Mouse (Mus musculus) forebrain, postnatal 0 days (tissue): Measurements from ENCODE around the gene Atp6v0d1. TPM values are rescaled to one million over a fixed set of nuclear protein-coding genes. Genes with fewer than 3 reads are reported as not detected.
"Not testable (repeated sequence)": the region's sequence is repeated elsewhere in the genome, so short reads cannot be mapped to it uniquely, and the experiment has no call there.

ENCODE experiments used
- ATAC-seq: fragments of 200-750 bp; cut with Nextera tagmentation; 2 replicates; pipeline ENCODE4 v1.8.0; 2017; ENCODE audit warnings: mild to moderate bottlenecking, moderate library complexity
- DNase-seq: peaks from one replicate; pipeline ENCODE4 v3.0.0-alpha.2; 2015
- H3K27ac ChIP-seq: fragments of 300-500 bp; sonication (generic); 2 replicates; pipeline ENCODE4 v1.5.1; 2014; ENCODE audit warnings: low read depth, mild to moderate bottlenecking, antibody characterized with exemption, low read length, moderate library complexity, mixed read lengths
- H3K27me3 ChIP-seq: fragments of 300-500 bp; sonication (generic); 2 replicates; pipeline ENCODE4 v1.6.1; 2014; ENCODE audit warnings: mild to moderate bottlenecking, low read length, mixed read lengths; ENCODE audit not compliant: insufficient read depth
- H3K36me3 ChIP-seq: fragments of 300-500 bp; sonication (generic); 2 replicates; pipeline ENCODE4 v1.6.1; 2014; ENCODE audit warnings: mild to moderate bottlenecking, moderate library complexity; ENCODE audit not compliant: insufficient read depth
- H3K4me1 ChIP-seq: fragments of 300-500 bp; sonication (generic); 2 replicates; pipeline ENCODE4 v1.6.1; 2014; ENCODE audit warnings: antibody characterized with exemption; ENCODE audit not compliant: insufficient read depth
- H3K4me2 ChIP-seq: fragments of 300-500 bp; sonication (generic); 2 replicates; pipeline ENCODE4 v1.6.1; 2014; ENCODE audit warnings: low read depth, mild to moderate bottlenecking, moderate library complexity
- H3K4me3 ChIP-seq: fragments of 300-500 bp; sonication (generic); 2 replicates; pipeline ENCODE4 v1.5.1; 2014; ENCODE audit warnings: low read depth, low read length, mixed read lengths
- H3K9ac ChIP-seq: fragments of 300-500 bp; sonication (generic); 2 replicates; pipeline ENCODE4 v1.6.1; 2014; ENCODE audit warnings: mild to moderate bottlenecking
- H3K9me3 ChIP-seq: fragments of 300-500 bp; sonication (generic); 2 replicates; pipeline ENCODE4 v1.6.1; 2016; ENCODE audit warnings: low read length
- CTCF ChIP-seq: sonication (generic); IDR thresholded peaks from 2 replicates; pipeline ENCODE4 v1.5.1; 2016; ENCODE audit warnings: antibody characterized with exemption, control low read depth, low read depth
- WGBS: fragments of 180-500 bp; shearing (Covaris S2); extraction: QIAGEN DNeasy Blood & Tissue Kit; methylation state at CpG from one replicate; pipeline ENCODE4 v1.1.7; 2014; 5-methylcytosine and 5-hydroxymethylcytosine counted together
- polyA plus RNA-seq: library from polyadenylated mRNA; unstranded; fragments of >200 nt; fragmentation: Nextera tagmentation; extraction: Ambion mirVana; gene quantifications from 2 replicates; pipeline ENCODE4 v1.2.1, GENCODE M21; 2015
- total RNA-seq: library from RNA; depleted of rRNA; stranded (reverse); fragments of >200 nt; gene quantifications from 2 replicates; pipeline ENCODE4 v1.2.3, GENCODE M21; 2014

Gene Atp6v0d1
- total and polyA plus RNA-seq, 2 experiments from 2014 or later: 179 to 275 TPM

GRCm38 (mm10) chr8:105607062-105607461, 41.2 kb upstream of the Atp6v0d1 start:
- Histone ChIP-seq H3K4me2 (peak overlapping the region; percentile 67), H3K27me3 (no peaks in the 10 kb centered on the region), H3K36me3 (no peaks in the 10 kb centered on the region), H3K9ac (peak overlapping the region; percentile 84), H3K4me1 (peaks cover 10% of the 10 kb centered on the region; the same call in 1 of the 2 replicates), H3K4me3 (peak overlapping the region; percentile 77), H3K9me3 (no peaks in the 10 kb centered on the region), H3K27ac (peak overlapping the region; percentile 96)
- 4% methylated on average over 10 of the region's 10 CpGs for WGBS
- no peak for TF ChIP-seq CTCF
- no peak for DNase-seq
- no peak for ATAC-seq

- Histone ChIP-seq H3K27me3 (no peaks in the 10 kb centered on the region), H3K4me2 (peak overlapping the region; percentile 67), H3K27ac (peak overlapping the region; percentile 96), H3K4me3 (peak overlapping the region; percentile 77), H3K9ac (peak overlapping the region; percentile 84), H3K4me1 (peaks cover 10% of the 10 kb centered on the region; the same call in 1 of the 2 replicates), H3K36me3 (no peaks in the 10 kb centered on the region), H3K9me3 (no peaks in the 10 kb centered on the region)
- 2% methylated on average over 30 of the region's 30 CpGs for WGBS
- ATAC-seq (peak; percentile 74), DNase-seq (peak; percentile 92)
- TF ChIP-seq CTCF: no peak
Measured at GRCm38 (mm10) chr8:105606189-105607023, 40.6 kb upstream of the Atp6v0d1 start.

DNA sequence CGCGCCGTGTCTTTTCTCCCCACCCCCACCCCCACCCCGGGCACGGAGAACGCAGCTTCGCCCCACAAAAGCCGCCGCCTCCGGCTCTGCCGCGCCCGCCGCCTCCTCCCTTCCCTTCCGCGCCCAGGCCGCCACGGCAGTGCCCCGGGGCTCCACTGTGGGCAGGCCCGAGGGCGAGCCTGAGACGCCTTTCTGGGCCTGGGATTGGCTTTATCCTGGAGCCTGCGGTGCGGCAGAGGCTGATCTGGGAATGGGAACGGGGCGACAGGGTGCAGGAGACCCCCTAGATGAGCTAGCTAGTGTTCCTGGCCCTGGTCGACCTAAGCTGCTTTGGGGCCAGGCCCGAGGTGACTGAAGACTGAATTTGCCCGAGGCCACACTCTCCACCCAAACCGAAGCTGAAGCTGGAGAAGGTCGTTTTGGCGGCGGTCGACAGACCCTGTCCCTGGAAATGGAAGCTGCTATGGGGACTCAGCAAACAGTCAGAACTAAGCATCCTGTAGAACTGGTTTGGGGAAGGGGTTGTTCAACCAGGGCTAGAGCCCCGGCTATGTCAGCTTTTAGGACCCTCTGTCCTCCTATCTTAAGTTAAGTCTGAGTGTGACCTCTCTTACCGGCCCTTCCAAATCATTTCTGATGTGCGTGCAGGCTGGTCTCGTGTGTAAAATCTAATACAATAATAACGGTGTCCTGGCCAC, 39.8 kb upstream of the Atp6v0d1 start:
- DNase-seq (peak; percentile 63), ATAC-seq (peak; percentile 49)
- 2% methylated on average over 29 of the region's 39 CpGs for WGBS
- no peak for TF ChIP-seq CTCF
- Histone ChIP-seq H3K4me1 (peaks cover 10% of the 10 kb centered on the region; the same call in 1 of the 2 replicates), H3K27ac (peak overlapping the region; percentile 96), H3K9me3 (no peaks in the 10 kb centered on the region), H3K27me3 (no peaks in the 10 kb centered on the region), H3K4me3 (peak overlapping the region; percentile 77), H3K36me3 (no peaks in the 10 kb centered on the region), H3K9ac (peak overlapping the region; percentile 84), H3K4me2 (peak overlapping the region; percentile 67)

GRCm38 (mm10) chr8:105604804-105605381, 39.0 kb upstream of the Atp6v0d1 start, which contains the start of gene Ripor1:
TSS of gene Ripor1 (plus strand) at chr8:105605255.
- peak; percentile 84 for ATAC-seq
- H3K9ac ChIP-seq: peak within 1 kb of the TSS; percentile 84

GRCm38 (mm10) chr8:105602540-105602939, 36.7 kb upstream of the Atp6v0d1 start:
- H3K9ac ChIP-seq, ATAC-seq, DNase-seq, H3K27me3 ChIP-seq, H3K4me1 ChIP-seq, H3K36me3 ChIP-seq, H3K4me2 ChIP-seq, H3K27ac ChIP-seq, H3K9me3 ChIP-seq, H3K4me3 ChIP-seq: not testable (repeated sequence)
- WGBS: 94% methylated on average over 2 of the region's 3 CpGs

More at GRCm38 (mm10) chr8:105604804-105605381, 39.0 kb upstream of the Atp6v0d1 start, which contains the start of gene Ripor1:
- TF ChIP-seq CTCF: peak; percentile 78
- Histone ChIP-seq H3K4me3 (peak within 1 kb of the TSS; percentile 77), H3K4me2 (peak within 1 kb of the TSS; percentile 67), H3K27ac (peak within 1 kb of the TSS; percentile 96), H3K9me3 (no peaks in the 10 kb centered on the region), H3K4me1 (peaks cover 10% of the 10 kb centered on the region; the same call in 1 of the 2 replicates), H3K36me3 (no peaks in the 10 kb centered on the region), H3K27me3 (no peaks in the 10 kb centered on the region)
- WGBS: under 1% methylated on average over 34 of the region's 42 CpGs
- peak; percentile 87 for DNase-seq

DNA sequence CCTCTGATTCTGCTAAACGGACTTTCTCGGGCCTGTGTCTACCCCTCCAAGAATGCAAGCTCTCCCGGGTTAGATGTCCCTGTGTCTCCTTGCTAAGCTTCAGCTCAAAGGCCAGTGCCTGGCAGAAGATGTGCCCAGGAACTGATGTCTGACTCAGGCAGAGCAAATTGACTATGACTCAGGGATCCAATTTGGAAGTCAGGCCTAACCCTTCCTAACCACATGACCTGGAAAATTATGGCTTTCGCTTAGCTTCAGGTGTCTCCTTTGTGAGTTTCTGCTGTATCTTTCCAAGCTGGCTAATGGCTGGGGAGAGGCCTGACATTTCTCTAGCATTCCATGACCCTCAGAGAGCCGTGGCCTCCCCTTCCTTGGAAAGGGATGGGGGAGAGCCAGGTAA, 35.5 kb upstream of the Atp6v0d1 start:
- Histone ChIP-seq H3K27me3 (no peaks in the 10 kb centered on the region), H3K36me3 (no peaks in the 10 kb centered on the region), H3K4me1 (no peaks in the 10 kb centered on the region), H3K4me2 (no peak overlapping the region), H3K9ac (no peak overlapping the region), H3K9me3 (no peaks in the 10 kb centered on the region), H3K4me3 (no peak overlapping the region), H3K27ac (no peak overlapping the region)
- no peak for DNase-seq
- TF ChIP-seq CTCF: no peak
- ATAC-seq: no peak
- WGBS: 67% methylated on average over 5 of the region's 5 CpGs
